Comparison of ENCODE assay signal across 8 mouse cellular contexts in the genomic region with DNA sequence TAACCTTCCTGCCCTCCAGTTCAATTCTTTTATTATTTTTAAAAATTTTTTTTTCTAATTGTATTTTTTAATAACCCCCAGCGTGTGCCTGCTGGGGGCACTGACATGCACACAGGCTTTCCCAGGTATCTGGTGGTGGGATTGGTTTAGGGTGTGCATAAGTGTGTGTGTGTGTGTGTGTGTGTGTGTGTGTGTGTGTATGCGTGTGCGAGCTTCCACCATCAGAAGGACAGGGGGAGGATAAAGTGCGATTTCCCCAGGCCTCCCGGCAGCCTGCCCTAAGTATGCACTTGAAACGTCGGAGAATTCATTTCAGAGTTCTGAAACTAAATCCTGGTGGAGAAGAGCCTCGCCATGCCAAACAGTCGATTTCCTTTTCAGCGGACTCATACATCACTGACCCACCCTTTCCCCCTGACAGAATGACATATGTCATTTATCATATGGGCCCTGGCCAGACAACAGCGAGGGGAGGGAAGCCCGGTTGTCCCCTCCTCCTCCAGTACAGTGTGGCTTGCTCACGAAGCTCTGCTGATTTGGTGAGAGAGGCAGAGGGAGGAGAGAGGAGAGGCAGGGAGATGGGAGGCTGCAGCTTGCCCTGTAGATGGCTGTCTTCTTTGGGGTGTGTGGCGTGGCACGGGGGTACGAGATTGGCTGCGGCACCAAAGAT. TPM values are rescaled to one million over a fixed set of nuclear protein-coding genes. Genes with fewer than 3 reads are reported as not detected.
A peak's percentile ranks its signal among the peaks of the same experiment; 100 is the strongest.
DNase-seq lines count a peak whose midpoint lies in the region; ATAC-seq and TF ChIP-seq lines count a peak whose summit lies in the region.

No protein-coding gene starts in this region.

- TF ChIP-seq CTCF in lung, adult 2 months (IDR thresholded peaks at IDR 0.05; ENCODE audit: insufficient read depth, low read length), result no peak
- TF ChIP-seq CTCF in small intestine, adult 2 months (IDR thresholded peaks at IDR 0.05; ENCODE audit: extremely low read depth, insufficient read length, insufficient replicate concordance, low read depth, low read length), result no peak

- no peak for TF ChIP-seq POLR2A in lung, adult 2 months (IDR thresholded peaks at IDR 0.05; ENCODE audit: borderline replicate concordance, extremely low read depth, low read depth, low read length)
- TF ChIP-seq POLR2A in small intestine, adult 2 months (IDR thresholded peaks at IDR 0.05; ENCODE audit: low read depth, low read length), result no peak

- no peaks in the 10 kb centered on the region for H3K27me3 ChIP-seq in forebrain, embryonic 16.5 days (replicated peaks; ENCODE audit: control insufficient read depth, insufficient read depth, low read length)
- no peaks in the 10 kb centered on the region for H3K27me3 ChIP-seq in small intestine, adult 2 months (ENCODE audit: control insufficient read depth, insufficient read depth, low read length)

- WGBS in forebrain, embryonic 16.5 days, result 34% methylated on average over 17 of the region's 17 CpGs
- WGBS in lung, adult 2 months, result 11% methylated on average over 17 of the region's 17 CpGs
- 23% methylated on average over 17 of the region's 17 CpGs for WGBS in small intestine, adult 2 months

- H3K9me3 ChIP-seq in forebrain, embryonic 16.5 days (ENCODE audit: control insufficient read depth, low read length), result no peaks in the 10 kb centered on the region

- H3K4me1 ChIP-seq in forebrain, embryonic 16.5 days (replicated peaks; ENCODE audit: control insufficient read depth, insufficient read depth, low read length), result peaks cover 46% of the 10 kb centered on the region
- peaks cover 3% of the 10 kb centered on the region; the same call in 1 of the 2 replicates for H3K4me1 ChIP-seq in lung, adult 2 months (ENCODE audit: control insufficient read depth, insufficient read depth, low read length)
- 0 out of 2 replicates have a peak, but pooled peaks cover 3% of the 10 kb centered on the region for H3K4me1 ChIP-seq in small intestine, adult 2 months (ENCODE audit: control insufficient read depth, insufficient read depth, insufficient read length, low read length)

- peak overlapping the region; percentile 27 for H3K9ac ChIP-seq in forebrain, embryonic 16.5 days (replicated peaks; ENCODE audit: low read depth, low read length)

- H3K36me3 ChIP-seq in forebrain, embryonic 16.5 days (ENCODE audit: control insufficient read depth, insufficient read depth), result no peaks in the 10 kb centered on the region
- H3K36me3 ChIP-seq in small intestine, adult 2 months (ENCODE audit: control insufficient read depth, insufficient read depth, low read length), result no peaks in the 10 kb centered on the region

- ATAC-seq in forebrain, embryonic 16.5 days, result peak; percentile 49
- ATAC-seq in erythroblast, adult 5-6 weeks (replicated peaks; ENCODE audit: low FRiP score, poor library complexity, severe bottlenecking), result no peak

- peak overlapping the region; percentile 63 for H3K27ac ChIP-seq in forebrain, embryonic 16.5 days (ENCODE audit: low read length)
- no peak overlapping the region for H3K27ac ChIP-seq in small intestine, adult 2 months (ENCODE audit: insufficient read depth, low read depth, low read length)

- H3K4me3 ChIP-seq in forebrain, embryonic 16.5 days (replicated peaks; ENCODE audit: low read length), result peak overlapping the region; percentile 20
- H3K4me3 ChIP-seq in lung, adult 2 months (replicated peaks; ENCODE audit: extremely low read depth, low read depth, low read length), result peak overlapping the region; percentile 34
- peak overlapping the region; percentile 35 for H3K4me3 ChIP-seq in small intestine, adult 2 months (ENCODE audit: low read depth, low read length)

- peak overlapping the region; percentile 43 for H3K4me2 ChIP-seq in forebrain, embryonic 16.5 days (ENCODE audit: low read length)

- DNase-seq in kidney, postnatal 4 days, result peak; percentile 30 to 40
- DNase-seq in kidney, postnatal 25 days, result no peak
- DNase-seq in lung, adult 2 months, result no peak
- DNase-seq in gastrocnemius, postnatal 4 days (ENCODE audit: low spot score in 2 of 2), result no peak
- no peak for DNase-seq in kidney, adult 11 months

RNA-seq across cellular contexts. Expression of gene Tshz3, which starts 9.9 kb away (rescaled TPM):
- 29.8 and 38.7 TPM in 2 replicates for polyA plus RNA-seq in forebrain, embryonic 16.5 days (2015; fragmentation: Nextera tagmentation; extraction: Ambion mirVana)
- polyA plus RNA-seq in lung, adult 2 months (2012; rRNA removed), result 3.2 and 5.1 TPM in 2 replicates
- 1.3 and 2.2 TPM in 2 replicates for polyA plus RNA-seq in small intestine, adult 2 months (2012; rRNA removed)
- total RNA-seq in gastrocnemius, postnatal 4 days (2021), result 10 to 100 TPM; 15.9 to 18.8 TPM
- not detected in 2 replicates for total RNA-seq in erythroblast, adult 5-6 weeks (2015; ENCODE audit: low replicate concordance)
- total RNA-seq in erythroblast, adult 5-6 weeks (2017; ENCODE audit: low replicate concordance), result not detected in 2 replicates

Comparison
In these comparisons a context has a peak if more than half of its experiments do, and no peak if none do; other contexts are left out.
1. DNase-seq: peak in kidney, postnatal 4 days (2 of 2); none in kidney, postnatal 25 days (0 of 2), lung, adult 2 months (single experiment), gastrocnemius, postnatal 4 days (0 of 2) and kidney, adult 11 months (single experiment).
2. Peak in every context shown above with its lines, with median percentiles within 50 percentile points of each other: H3K4me3 ChIP-seq.